ENCODE assay signal across 8 mouse cellular contexts in genomic region chr13:62685287-62685648, GRCm38 (mm10).
A peak's percentile ranks its signal among the peaks of the same experiment; 100 is the strongest.
DNase-seq lines count a peak whose midpoint lies in the region; ATAC-seq and TF ChIP-seq lines count a peak whose summit lies in the region.
"Not testable (repeated sequence)": the region's sequence is repeated elsewhere in the genome, so short reads cannot be mapped to it uniquely, and the experiment has no call there.

No protein-coding gene starts in this region.

- H3K9ac ChIP-seq in MEL (ENCODE audit: control insufficient read depth, low read depth, low read length, poor library complexity, severe bottlenecking), result peak overlapping the region; percentile 72
- H3K9ac ChIP-seq in heart, embryonic 12.5 days; hindbrain, postnatal 0 days (replicated peaks; ENCODE audit: low read length); limb, embryonic 11.5 days (ENCODE audit: low read length); lung, embryonic 14.5 days: not testable (repeated sequence)
- H3K9ac ChIP-seq in stomach, postnatal 0 days (ENCODE audit: low read length), result peak overlapping the region; percentile 48; the same call in 1 of the 2 replicates

- not testable (repeated sequence) for TF ChIP-seq CTCF in MEL (IDR thresholded peaks at IDR 0.05 in 2 of 3, conservative IDR thresholded peaks at IDR 0.05 in 1 of 3; ENCODE audit: control insufficient read depth in 1 of 3, insufficient read depth in 1 of 3, low read depth in 2 of 3, low read length in 3 of 3, poor library complexity in 1 of 3, severe bottlenecking in 1 of 3); hindbrain, postnatal 0 days (IDR thresholded peaks at IDR 0.05; ENCODE audit: low read depth); lung, embryonic 14.5 days (IDR thresholded peaks at IDR 0.05; ENCODE audit: low read depth); stomach, postnatal 0 days (IDR thresholded peaks at IDR 0.05; ENCODE audit: low read depth)

- DNase-seq in MEL (ENCODE audit: low read depth, low spot score); hindbrain, postnatal 0 days (ENCODE audit: low spot score); limb, embryonic 11.5 days (ENCODE audit: low spot score); lung, embryonic 14.5 days; stomach, postnatal 0 days (ENCODE audit: low spot score): not testable (repeated sequence)

- not testable (repeated sequence) for ATAC-seq in heart, embryonic 12.5 days (ENCODE audit: insufficient number of reproducible peaks, low FRiP score); limb, embryonic 11.5 days (ENCODE audit: insufficient number of reproducible peaks, low FRiP score, low TSS enrichment, low read depth); lung, embryonic 14.5 days (ENCODE audit: insufficient read depth)
- peak; percentile 27; the same call in 1 of the 2 replicates for ATAC-seq in hindbrain, postnatal 0 days
- ATAC-seq in stomach, postnatal 0 days (ENCODE audit: low FRiP score, low TSS enrichment), result peak; percentile 15; the same call in 1 of the 2 replicates

- 22% methylated on average over 4 of the region's 4 CpGs for WGBS in heart, embryonic 12.5 days
- WGBS in hindbrain, postnatal 0 days, result 21% methylated on average over 4 of the region's 4 CpGs
- 34% methylated on average over 4 of the region's 4 CpGs for WGBS in limb, embryonic 11.5 days
- 21% methylated on average over 4 of the region's 4 CpGs for WGBS in lung, embryonic 14.5 days
- WGBS in stomach, postnatal 0 days, result 16% methylated on average over 4 of the region's 4 CpGs

- H3K79me2 ChIP-seq in MEL (ENCODE audit: control insufficient read depth, insufficient read depth, low read length, poor library complexity); myocyte (ENCODE audit: control insufficient read depth, insufficient read depth): not testable (repeated sequence)

- H3K9me3 ChIP-seq in MEL (replicated peaks; ENCODE audit: insufficient read depth, low read length); erythroblast, embryonic 14.5 days (ENCODE audit: control insufficient read depth, low read length); heart, embryonic 12.5 days (replicated peaks); hindbrain, postnatal 0 days (ENCODE audit: low read length); limb, embryonic 11.5 days (ENCODE audit: control insufficient read depth, low read length); lung, embryonic 14.5 days (ENCODE audit: low read depth, low read length); stomach, postnatal 0 days (ENCODE audit: control insufficient read depth, low read length): not testable (repeated sequence)

- not testable (repeated sequence) for TF ChIP-seq POLR2A in MEL (IDR thresholded peaks at IDR 0.05; ENCODE audit: control insufficient read depth in 1 of 2, insufficient read depth in 1 of 2, low read depth in 1 of 2, low read length in 2 of 2, poor library complexity in 1 of 2); myocyte (IDR thresholded peaks at IDR 0.05; ENCODE audit: insufficient read length, low read depth)

- not testable (repeated sequence) for H3K36me3 ChIP-seq in MEL (ENCODE audit: control insufficient read depth in 1 of 2, insufficient read depth in 2 of 2, low read length in 2 of 2); erythroblast, embryonic 14.5 days (ENCODE audit: control insufficient read depth); hindbrain, postnatal 0 days (ENCODE audit: insufficient read depth, low read length); limb, embryonic 11.5 days (ENCODE audit: control insufficient read depth, insufficient read depth, low read length); lung, embryonic 14.5 days (ENCODE audit: insufficient read depth); myocyte (ENCODE audit: control insufficient read depth, insufficient read depth); stomach, postnatal 0 days (ENCODE audit: control insufficient read depth, insufficient read depth, low read length)
- H3K36me3 ChIP-seq in heart, embryonic 12.5 days, result peaks cover 12% of the 10 kb centered on the region

- TF ChIP-seq RAD21 in MEL (IDR thresholded peaks at IDR 0.05; ENCODE audit: low read depth, low read length), result not testable (repeated sequence)

- peak overlapping the region; percentile 44; the same call in 1 of the 2 replicates for H3K27ac ChIP-seq in MEL (ENCODE audit: control insufficient read depth, low read depth, low read length)
- H3K27ac ChIP-seq in heart, embryonic 12.5 days (ENCODE audit: poor library complexity, severe bottlenecking); limb, embryonic 11.5 days (replicated peaks; ENCODE audit: low read depth, low read length); lung, embryonic 14.5 days (ENCODE audit: low read depth); stomach, postnatal 0 days (replicated peaks): not testable (repeated sequence)
- 0 out of 2 replicates have a peak overlapping the region, but pooled peaks have one; percentile 32 for H3K27ac ChIP-seq in hindbrain, postnatal 0 days

- not testable (repeated sequence) for H3K4me1 ChIP-seq in MEL (ENCODE audit: control insufficient read depth in 1 of 2, insufficient read depth in 2 of 2, low read length in 2 of 2); erythroblast, embryonic 14.5 days (ENCODE audit: control insufficient read depth); heart, embryonic 12.5 days (replicated peaks); hindbrain, postnatal 0 days (ENCODE audit: insufficient read depth, low read length); limb, embryonic 11.5 days (ENCODE audit: control insufficient read depth, insufficient read depth, low read length); lung, embryonic 14.5 days (ENCODE audit: insufficient read depth); stomach, postnatal 0 days (replicated peaks; ENCODE audit: control insufficient read depth, insufficient read depth)

- TF ChIP-seq EP300 in MEL (IDR thresholded peaks at IDR 0.05; ENCODE audit: low read depth in 1 of 2, low read length in 2 of 2); stomach, postnatal 0 days (optimal IDR thresholded peaks at IDR 0.05): not testable (repeated sequence)

- peak overlapping the region; percentile 60 for H3K4me2 ChIP-seq in heart, embryonic 12.5 days
- H3K4me2 ChIP-seq in hindbrain, postnatal 0 days (ENCODE audit: low read depth, low read length), result peak overlapping the region; percentile 48; the same call in 1 of the 2 replicates
- H3K4me2 ChIP-seq in limb, embryonic 11.5 days (ENCODE audit: low read depth, severe bottlenecking), result not testable (repeated sequence)
- H3K4me2 ChIP-seq in lung, embryonic 14.5 days, result peak overlapping the region; percentile 52
- H3K4me2 ChIP-seq in myocyte (ENCODE audit: low read depth), result peak overlapping the region; percentile 73
- peak overlapping the region; percentile 44 for H3K4me2 ChIP-seq in stomach, postnatal 0 days (replicated peaks; ENCODE audit: low read depth)

- H3K27me3 ChIP-seq in MEL (ENCODE audit: control insufficient read depth in 1 of 2, insufficient read depth in 2 of 2, low read length in 2 of 2); erythroblast, embryonic 14.5 days (ENCODE audit: control insufficient read depth); heart, embryonic 12.5 days (replicated peaks); hindbrain, postnatal 0 days (ENCODE audit: insufficient read depth, low read length); limb, embryonic 11.5 days (ENCODE audit: control insufficient read depth, insufficient read depth, low read length); lung, embryonic 14.5 days (ENCODE audit: insufficient read depth, low read length); myocyte (ENCODE audit: control insufficient read depth, insufficient read depth, insufficient read length); stomach, postnatal 0 days (ENCODE audit: control insufficient read depth, insufficient read depth, low read length): not testable (repeated sequence)

- H3K4me3 ChIP-seq in MEL (ENCODE audit: control insufficient read depth in 1 of 2, insufficient read depth in 1 of 2, low read depth in 2 of 2, low read length in 2 of 2) (peak overlapping the region in 1 of 2 experiments; percentile 61; a peak in 2 of 4 replicates), myocyte (peak overlapping the region; percentile 38)
- peak overlapping the region; percentile 59 for H3K4me3 ChIP-seq in erythroblast, embryonic 14.5 days (replicated peaks)
- H3K4me3 ChIP-seq in heart, embryonic 12.5 days, result peak overlapping the region; percentile 63
- peak overlapping the region; percentile 43 for H3K4me3 ChIP-seq in hindbrain, postnatal 0 days (ENCODE audit: low read length)
- peak overlapping the region; percentile 35 for H3K4me3 ChIP-seq in limb, embryonic 11.5 days (ENCODE audit: low read depth, low read length)
- H3K4me3 ChIP-seq in lung, embryonic 14.5 days (ENCODE audit: low read depth, low read length), result peak overlapping the region; percentile 44
- peak overlapping the region; percentile 42 for H3K4me3 ChIP-seq in stomach, postnatal 0 days (ENCODE audit: low read depth, low read length)

- not testable (repeated sequence) for H3ac ChIP-seq in myocyte (ENCODE audit: control insufficient read depth, insufficient read length)
